Mouse (Mus musculus) liver, embryonic 14.5 days (tissue): Measurements from ENCODE around the gene Osgepl1.
A peak's percentile ranks its signal among the peaks of the same experiment; 100 is the strongest.

Experiments used
- CTCF ChIP-seq: IDR thresholded peaks from 2 replicates; pipeline ENCODE4 v1.5.1; 2016; ENCODE audit warnings: antibody characterized with exemption, low read depth, control low read depth
- EP300 ChIP-seq: IDR thresholded peaks from 2 replicates; pipeline ENCODE4 v1.6.1; 2016; ENCODE audit warnings: antibody characterized with exemption, low read depth

GRCm38 (mm10) chr1:53352327-53353261, 39.2 kb downstream of the Osgepl1 start, which contains the start of the genes Asdurf, Gm28551 and Asnsd1:
- TF ChIP-seq CTCF (peak; percentile 72), EP300 (no peak)
